Mouse (Mus musculus): ENCODE data around the gene Hoxd4. TPM values are rescaled to one million over a fixed set of nuclear protein-coding genes. Genes with fewer than 3 reads are reported as not detected.

Gene Hoxd4
- polyA plus RNA-seq, 1 experiment, result 0.63 TPM

DNA sequence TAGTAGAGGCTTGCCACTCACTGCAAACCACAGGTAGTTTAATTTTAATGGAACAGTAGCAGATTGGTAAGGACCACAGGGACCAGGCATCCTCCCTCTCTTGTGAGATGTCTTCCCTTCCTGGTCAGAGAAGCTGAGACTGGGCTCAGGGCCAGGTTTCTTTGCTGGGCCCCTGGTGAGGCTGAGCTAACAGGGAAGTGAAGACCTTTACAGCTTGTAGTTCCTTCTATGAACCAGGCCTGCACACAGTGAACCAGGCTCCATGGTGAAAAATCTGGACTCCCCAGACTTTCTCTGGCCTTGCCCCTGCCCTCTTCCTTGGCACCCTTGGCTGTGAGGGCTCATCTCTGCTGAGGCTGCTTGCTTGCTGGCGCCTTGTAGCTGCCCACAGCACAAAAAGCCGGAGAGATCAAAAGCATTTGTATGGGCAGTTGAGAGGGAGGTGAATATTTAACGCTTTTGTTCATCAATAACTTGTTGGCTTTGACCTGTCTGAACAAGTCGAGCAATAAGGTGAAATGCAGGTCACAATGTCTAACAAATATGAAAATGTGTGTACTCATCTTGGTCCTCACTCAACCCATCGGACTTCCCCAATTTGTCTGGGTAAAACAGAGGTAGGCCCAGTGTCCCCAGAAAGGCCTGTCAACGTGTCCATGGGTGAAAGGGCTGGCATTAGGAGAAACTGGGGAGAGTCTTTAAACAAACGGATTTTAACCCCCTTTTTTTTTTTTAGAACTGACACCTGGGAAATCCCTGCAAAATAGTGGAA is 12.7 kb downstream of the Hoxd4 start:
- no peak overlapping the region for H3K4me3 ChIP-seq (replicated peaks; ENCODE audit: extremely low read depth, low read depth, low read length)
- WGBS, result 44% methylated on average over 7 of the region's 7 CpGs
- no peak for DNase-seq
- H3K4me1 ChIP-seq (ENCODE audit: control insufficient read depth, insufficient read depth, low read length), result no peaks in the 10 kb centered on the region
- TF ChIP-seq CTCF (IDR thresholded peaks at IDR 0.05; ENCODE audit: insufficient read depth, low read length) (no peak), POLR2A (IDR thresholded peaks at IDR 0.05; ENCODE audit: borderline replicate concordance, extremely low read depth, low read depth, low read length) (no peak)

DNA sequence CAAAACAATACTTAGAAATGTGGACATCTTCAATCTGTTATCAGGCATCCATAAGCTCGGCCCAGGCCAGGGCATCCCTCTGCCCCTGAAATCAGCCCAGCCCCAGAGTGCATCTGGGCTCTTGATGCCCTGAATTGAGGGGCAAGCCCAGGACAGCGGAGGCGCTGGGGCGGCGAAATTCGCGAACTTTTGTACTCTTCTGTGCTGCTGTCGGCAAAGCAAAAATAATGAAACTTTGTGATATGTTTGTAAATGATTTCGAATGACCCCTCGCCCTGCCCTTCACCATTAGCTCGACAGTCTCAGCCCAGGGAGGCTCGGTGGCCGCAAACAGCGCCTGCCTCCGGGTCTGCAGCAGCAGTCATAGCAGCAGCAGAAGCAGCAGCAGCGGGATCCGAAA is 13.4 kb downstream of the Hoxd4 start:
- Histone ChIP-seq H3K4me1 (ENCODE audit: control insufficient read depth, insufficient read depth, low read length) (no peaks in the 10 kb centered on the region), H3K4me3 (replicated peaks; ENCODE audit: extremely low read depth, low read depth, low read length) (no peak overlapping the region)
- TF ChIP-seq CTCF (IDR thresholded peaks at IDR 0.05; ENCODE audit: insufficient read depth, low read length) (no peak), POLR2A (IDR thresholded peaks at IDR 0.05; ENCODE audit: borderline replicate concordance, extremely low read depth, low read depth, low read length) (no peak)
- 18% methylated on average over 17 of the region's 17 CpGs for WGBS
- no peak for DNase-seq

GRCm38 (mm10) chr2:74726551-74726950 is 14.8 kb downstream of the Hoxd4 start, which contains the start of gene Gm28230:
TSS of gene Gm28230 (plus strand) at chr2:74726728.
- Histone ChIP-seq H3K4me1 (ENCODE audit: control insufficient read depth, insufficient read depth, low read length) (no peaks in the 10 kb centered on the region), H3K4me3 (replicated peaks; ENCODE audit: extremely low read depth, low read depth, low read length) (no peak within 1 kb of the TSS)
- TF ChIP-seq POLR2A (IDR thresholded peaks at IDR 0.05; ENCODE audit: borderline replicate concordance, extremely low read depth, low read depth, low read length) (no peak), CTCF (IDR thresholded peaks at IDR 0.05; ENCODE audit: insufficient read depth, low read length) (no peak)
- WGBS, result 21% methylated on average over 5 of the region's 5 CpGs
- DNase-seq, result no peak

GRCm38 (mm10) chr2:74726973-74727639 is 15.4 kb downstream of the Hoxd4 start:
- DNase-seq, result no peak
- TF ChIP-seq CTCF (IDR thresholded peaks at IDR 0.05; ENCODE audit: insufficient read depth, low read length) (no peak), POLR2A (IDR thresholded peaks at IDR 0.05; ENCODE audit: borderline replicate concordance, extremely low read depth, low read depth, low read length) (no peak)
- Histone ChIP-seq H3K4me3 (replicated peaks; ENCODE audit: extremely low read depth, low read depth, low read length) (no peak overlapping the region), H3K4me1 (ENCODE audit: control insufficient read depth, insufficient read depth, low read length) (no peaks in the 10 kb centered on the region)
- 4% methylated on average over 42 of the region's 43 CpGs for WGBS

GRCm38 (mm10) chr2:74727640-74728302 is 16.0 kb downstream of the Hoxd4 start:
- Histone ChIP-seq H3K4me1 (ENCODE audit: control insufficient read depth, insufficient read depth, low read length) (no peaks in the 10 kb centered on the region), H3K4me3 (replicated peaks; ENCODE audit: extremely low read depth, low read depth, low read length) (no peak overlapping the region)
- WGBS, result 8% methylated on average over 25 of the region's 25 CpGs
- DNase-seq, result no peak
- TF ChIP-seq CTCF (IDR thresholded peaks at IDR 0.05; ENCODE audit: insufficient read depth, low read length), result no peak
- TF ChIP-seq POLR2A (IDR thresholded peaks at IDR 0.05; ENCODE audit: borderline replicate concordance, extremely low read depth, low read depth, low read length), result no peak

GRCm38 (mm10) chr2:74728303-74728680 is 16.6 kb downstream of the Hoxd4 start:
- 25% methylated on average over 13 of the region's 13 CpGs for WGBS
- Histone ChIP-seq H3K4me3 (replicated peaks; ENCODE audit: extremely low read depth, low read depth, low read length) (no peak overlapping the region), H3K4me1 (ENCODE audit: control insufficient read depth, insufficient read depth, low read length) (no peaks in the 10 kb centered on the region)
- TF ChIP-seq CTCF (IDR thresholded peaks at IDR 0.05; ENCODE audit: insufficient read depth, low read length) (no peak), POLR2A (IDR thresholded peaks at IDR 0.05; ENCODE audit: borderline replicate concordance, extremely low read depth, low read depth, low read length) (no peak)
- DNase-seq, result no peak

- H3K4me1 ChIP-seq (ENCODE audit: control insufficient read depth, insufficient read depth, low read length), result no peaks in the 10 kb centered on the region
- DNase-seq, result no peak
- TF ChIP-seq POLR2A (IDR thresholded peaks at IDR 0.05; ENCODE audit: borderline replicate concordance, extremely low read depth, low read depth, low read length) (no peak), CTCF (IDR thresholded peaks at IDR 0.05; ENCODE audit: insufficient read depth, low read length) (no peak)
- WGBS, result 24% methylated on average over 8 of the region's 8 CpGs
- no peak overlapping the region for H3K4me3 ChIP-seq (replicated peaks; ENCODE audit: extremely low read depth, low read depth, low read length)
Observed at GRCm38 (mm10) chr2:74730331-74730730, 18.6 kb downstream of the Hoxd4 start.

- TF ChIP-seq POLR2A (IDR thresholded peaks at IDR 0.05; ENCODE audit: borderline replicate concordance, extremely low read depth, low read depth, low read length) (no peak), CTCF (IDR thresholded peaks at IDR 0.05; ENCODE audit: insufficient read depth, low read length) (no peak)
- Histone ChIP-seq H3K4me3 (replicated peaks; ENCODE audit: extremely low read depth, low read depth, low read length) (no peak overlapping the region), H3K4me1 (ENCODE audit: control insufficient read depth, insufficient read depth, low read length) (no peaks in the 10 kb centered on the region)
- DNase-seq, result no peak
Observed at GRCm38 (mm10) chr2:74731055-74731454, 19.3 kb downstream of the Hoxd4 start.

DNA sequence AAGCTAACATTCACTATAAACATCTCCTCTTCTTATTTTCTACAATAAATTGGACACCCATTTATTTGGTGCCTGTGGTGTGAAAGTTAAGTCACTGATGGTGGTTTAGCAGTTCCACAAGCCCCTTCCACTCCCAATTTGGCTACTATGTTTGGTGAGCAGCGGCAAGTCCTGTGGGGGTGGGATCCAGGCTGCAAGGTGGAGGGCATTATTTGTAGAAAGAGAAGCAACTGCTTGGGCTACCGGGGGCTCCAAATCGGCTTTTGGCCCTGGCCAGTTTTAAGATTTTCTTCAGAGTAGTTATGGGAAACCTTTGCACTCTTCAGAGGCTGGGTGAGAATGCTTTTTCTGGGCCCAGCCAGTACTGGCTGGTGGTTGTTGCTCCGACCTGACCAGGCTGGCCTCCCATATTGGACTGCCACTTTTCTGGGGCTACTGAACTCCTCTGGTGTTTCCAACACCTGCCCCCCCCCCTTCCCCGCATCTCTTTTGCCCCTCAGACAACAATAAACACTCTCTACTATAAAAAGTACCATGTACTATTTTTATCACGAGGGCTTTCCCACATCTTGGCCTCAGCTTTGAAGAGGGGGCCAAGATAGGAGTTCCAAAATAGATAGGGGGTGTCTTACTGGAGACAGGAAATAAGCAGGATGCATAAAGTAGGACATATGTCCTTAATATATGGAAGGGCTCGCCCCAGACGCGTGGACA is 20.2 kb downstream of the Hoxd4 start:
- no peak for DNase-seq
- Histone ChIP-seq H3K4me3 (replicated peaks; ENCODE audit: extremely low read depth, low read depth, low read length) (no peak overlapping the region), H3K4me1 (ENCODE audit: control insufficient read depth, insufficient read depth, low read length) (no peaks in the 10 kb centered on the region)
- 20% methylated on average over 9 of the region's 9 CpGs for WGBS
- no peak for TF ChIP-seq CTCF (IDR thresholded peaks at IDR 0.05; ENCODE audit: insufficient read depth, low read length)
- TF ChIP-seq POLR2A (IDR thresholded peaks at IDR 0.05; ENCODE audit: borderline replicate concordance, extremely low read depth, low read depth, low read length), result no peak
